Mouse (Mus musculus) midbrain, embryonic 11.5 days (tissue): ENCODE data around the gene Emc3. TPM values are rescaled to one million over a fixed set of nuclear protein-coding genes. Genes with fewer than 3 reads are reported as not detected.
A peak's percentile ranks its signal among the peaks of the same experiment; 100 is the strongest.

Experiments used
- ATAC-seq: fragments of 200-750 bp; cut with Nextera tagmentation; 2 replicates; pipeline ENCODE4 v1.8.0; 2017; ENCODE audit warnings: moderate TSS enrichment, moderate library complexity; ENCODE audit not compliant: low FRiP score
- DNase-seq: peaks from one replicate; pipeline ENCODE4 v3.0.0; 2015; ENCODE audit warnings: low spot score; ENCODE audit errors: missing footprints
- H3K27ac ChIP-seq: fragments of 300-500 bp; sonication (generic); 2 replicates; pipeline ENCODE4 v1.5.1; 2014; ENCODE audit warnings: low read depth, low read length
- H3K27me3 ChIP-seq: fragments of 300-500 bp; sonication (generic); 2 replicates; pipeline ENCODE4 v1.6.1; 2014; ENCODE audit warnings: mild to moderate bottlenecking, low read length, moderate library complexity, mixed read lengths; ENCODE audit not compliant: control insufficient read depth, insufficient read depth
- H3K36me3 ChIP-seq: fragments of 300-500 bp; sonication (generic); 2 replicates; pipeline ENCODE4 v1.6.1; 2014; ENCODE audit warnings: mild to moderate bottlenecking, low read length, moderate library complexity, mixed read lengths; ENCODE audit not compliant: control insufficient read depth, insufficient read depth
- H3K4me1 ChIP-seq: fragments of 300-500 bp; sonication (generic); 2 replicates; pipeline ENCODE4 v1.6.1; 2014; ENCODE audit warnings: low read length; ENCODE audit not compliant: control insufficient read depth, insufficient read depth
- H3K4me2 ChIP-seq: fragments of 300-500 bp; sonication (generic); 2 replicates; pipeline ENCODE4 v1.6.1; 2014; ENCODE audit warnings: mild to moderate bottlenecking, moderate library complexity
- H3K4me3 ChIP-seq: fragments of 300-500 bp; sonication (generic); 2 replicates; pipeline ENCODE4 v1.5.1; 2014; ENCODE audit warnings: low read depth, low read length
- H3K9ac ChIP-seq: fragments of 300-500 bp; sonication (generic); 2 replicates; pipeline ENCODE4 v1.6.1; 2014; ENCODE audit warnings: low read length
- H3K9me3 ChIP-seq: fragments of 300-500 bp; sonication (generic); 2 replicates; pipeline ENCODE4 v1.6.1; 2016; ENCODE audit warnings: low read length; ENCODE audit not compliant: control insufficient read depth
- WGBS: fragments of 180-500 bp; shearing (Covaris S2); extraction: QIAGEN DNeasy Blood & Tissue Kit; methylation state at CpG from one replicate; pipeline ENCODE4 v1.1.7; 2014; 5-methylcytosine and 5-hydroxymethylcytosine counted together
- polyA plus RNA-seq: library from polyadenylated mRNA; unstranded; fragments of >200 nt; fragmentation: Nextera tagmentation; extraction: Ambion mirVana; gene quantifications from 2 replicates; pipeline ENCODE4 v1.2.1, GENCODE M21; 2014

The Emc3 gene
- polyA plus RNA-seq: 88.4 and 90.0 TPM in 2 replicates

DNA sequence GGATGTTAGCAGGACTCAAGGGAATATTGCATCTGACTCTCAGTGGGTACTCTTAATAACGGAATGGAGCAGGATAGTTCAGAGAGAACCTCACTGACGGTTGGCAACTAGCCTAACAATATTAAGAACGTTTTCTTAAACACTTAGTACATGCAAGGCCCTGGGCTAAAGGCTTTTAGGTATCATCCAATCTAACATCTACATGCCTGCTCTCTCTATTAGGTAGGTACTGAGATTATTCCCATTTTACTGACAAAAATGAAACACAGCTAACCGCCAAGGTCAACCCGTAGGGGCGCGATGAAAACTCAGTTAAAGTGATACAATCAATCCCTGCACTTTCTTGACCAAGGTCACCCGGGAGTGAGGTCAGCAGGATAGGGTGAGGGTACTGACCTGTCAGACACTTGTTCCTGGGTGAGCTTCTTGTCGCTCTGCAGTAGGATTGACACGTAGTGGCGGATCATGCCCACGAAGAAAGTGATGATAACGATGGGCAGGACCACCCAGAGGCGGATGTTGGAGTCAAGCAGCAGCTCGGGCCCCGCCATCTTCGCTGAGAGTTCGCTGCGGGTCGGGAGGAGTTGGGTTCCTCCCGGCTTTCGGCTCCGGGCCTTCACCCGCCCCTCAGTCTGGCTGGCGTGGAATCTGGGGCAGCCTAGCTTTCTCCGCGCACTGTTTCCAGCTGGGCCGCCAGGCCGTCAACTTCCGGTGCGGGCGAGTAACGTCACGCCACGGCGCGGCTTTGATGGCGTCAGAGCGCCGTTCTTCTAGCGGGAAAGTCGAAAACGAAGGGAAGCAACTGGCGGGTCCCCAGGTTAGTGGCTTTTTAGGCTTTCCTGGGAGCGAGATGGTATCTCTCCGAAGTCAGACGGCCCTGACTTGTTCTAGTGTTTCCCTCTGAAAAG, at the start of gene Emc3, which contains the start of gene Fancd2:
Gene Emc3, minus strand, starts transcription at position 721 of the 908 bp plus-strand sequence.
Gene Fancd2, plus strand, starts transcription at position 751 of the 908 bp plus-strand sequence.
- Histone ChIP-seq H3K36me3 (no peaks in the 10 kb centered on the region), H3K9me3 (no peaks in the 10 kb centered on the region), H3K27me3 (no peaks in the 10 kb centered on the region), H3K9ac (peak within 1 kb of the TSS; percentile 85), H3K4me1 (peaks cover 7% of the 10 kb centered on the region), H3K4me3 (peak within 1 kb of the TSS; percentile 85), H3K27ac (peak within 1 kb of the TSS; percentile 67; the same call in 1 of the 2 replicates), H3K4me2 (peak within 1 kb of the TSS; percentile 53)
- ATAC-seq: peak; percentile 94
- under 1% methylated on average over 47 of the region's 47 CpGs for WGBS
- DNase-seq: peak; percentile 100

DNA sequence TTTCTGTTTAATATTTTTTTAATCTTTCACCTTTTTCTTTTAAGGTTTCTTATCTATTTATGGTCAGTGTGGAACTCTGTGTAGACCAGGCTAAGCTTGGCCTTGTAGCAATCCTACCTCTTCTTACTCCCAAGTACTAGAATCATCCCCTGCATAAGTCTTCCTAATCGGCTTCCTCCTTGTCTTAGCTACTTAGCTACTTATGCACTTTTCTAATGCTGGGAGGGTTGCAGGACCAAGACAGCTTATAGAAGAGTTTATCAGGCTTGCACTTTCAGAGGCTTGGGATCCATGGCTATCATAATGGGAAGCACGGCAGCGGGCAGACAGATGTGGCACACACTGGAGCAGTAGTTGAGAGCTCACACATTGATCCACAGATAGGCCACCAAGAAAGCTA, 47.9 kb upstream of the Emc3 start:
- Histone ChIP-seq H3K9me3 (no peaks in the 10 kb centered on the region), H3K27me3 (no peaks in the 10 kb centered on the region), H3K4me2 (no peak overlapping the region), H3K4me1 (no peaks in the 10 kb centered on the region), H3K4me3 (no peak overlapping the region), H3K27ac (no peak overlapping the region), H3K9ac (no peak overlapping the region), H3K36me3 (peaks cover 3% of the 10 kb centered on the region; the same call in 1 of the 2 replicates)
- DNase-seq (no peak), ATAC-seq (no peak)
- 91% methylated on average over 3 of the region's 3 CpGs for WGBS

DNA sequence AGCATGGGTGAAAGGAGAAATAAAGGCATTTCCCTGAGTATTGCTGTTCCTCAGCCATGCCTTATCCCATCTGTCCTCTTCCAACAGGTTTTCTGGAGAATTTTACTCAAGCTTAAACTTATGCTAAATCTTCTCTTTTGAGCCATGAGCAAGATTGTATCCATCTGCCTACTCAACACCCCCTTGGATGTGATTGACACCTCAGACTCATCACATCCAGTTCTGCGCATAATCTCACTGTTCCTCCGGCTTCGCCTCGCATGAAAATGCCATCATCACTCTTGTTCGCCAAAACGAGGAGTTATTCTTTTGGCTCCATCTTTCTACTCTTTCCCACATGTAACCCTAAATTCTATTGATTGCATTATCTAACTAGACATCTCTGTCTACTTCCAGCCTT, 44.6 kb upstream of the Emc3 start:
- H3K4me1 ChIP-seq: no peaks in the 10 kb centered on the region
- no peak for ATAC-seq
- H3K27ac ChIP-seq: no peak overlapping the region
- H3K27me3 ChIP-seq: no peaks in the 10 kb centered on the region
- no peak overlapping the region for H3K4me2 ChIP-seq
- H3K4me3 ChIP-seq: no peak overlapping the region
- H3K9me3 ChIP-seq: no peaks in the 10 kb centered on the region
- no peak for DNase-seq
- H3K36me3 ChIP-seq: peaks cover 8% of the 10 kb centered on the region
- WGBS: 96% methylated on average over 6 of the region's 6 CpGs
- no peak overlapping the region for H3K9ac ChIP-seq

DNA sequence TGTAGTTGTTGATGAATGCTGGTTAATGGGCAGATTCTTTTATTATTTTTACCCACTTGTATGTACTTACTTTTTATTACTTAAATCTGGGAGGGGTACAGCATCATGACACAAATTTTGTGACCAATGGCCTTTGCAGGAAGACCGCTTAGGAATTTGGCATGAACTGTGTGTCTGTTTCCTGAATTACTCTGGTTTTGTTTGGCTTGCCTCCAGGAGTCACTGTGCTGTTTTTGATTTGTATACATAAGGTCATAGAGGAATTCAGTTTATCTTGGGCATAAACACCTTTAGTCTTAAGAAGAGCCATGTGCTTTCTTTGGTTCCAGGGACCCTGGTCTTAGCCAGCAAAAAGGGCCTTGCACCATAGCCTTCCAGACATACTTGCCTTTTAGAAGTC, 33.1 kb upstream of the Emc3 start:
- no peak overlapping the region for H3K9ac ChIP-seq
- H3K9me3 ChIP-seq: no peaks in the 10 kb centered on the region
- no peak overlapping the region for H3K4me2 ChIP-seq
- H3K27ac ChIP-seq: no peak overlapping the region
- no peaks in the 10 kb centered on the region; the same call in 1 of the 2 replicates for H3K36me3 ChIP-seq
- DNase-seq (no peak), ATAC-seq (no peak)
- WGBS: 91% methylated on average over 1 of the region's 1 CpGs
- H3K4me1 ChIP-seq: no peaks in the 10 kb centered on the region
- H3K4me3 ChIP-seq: no peak overlapping the region
- no peaks in the 10 kb centered on the region for H3K27me3 ChIP-seq

DNA sequence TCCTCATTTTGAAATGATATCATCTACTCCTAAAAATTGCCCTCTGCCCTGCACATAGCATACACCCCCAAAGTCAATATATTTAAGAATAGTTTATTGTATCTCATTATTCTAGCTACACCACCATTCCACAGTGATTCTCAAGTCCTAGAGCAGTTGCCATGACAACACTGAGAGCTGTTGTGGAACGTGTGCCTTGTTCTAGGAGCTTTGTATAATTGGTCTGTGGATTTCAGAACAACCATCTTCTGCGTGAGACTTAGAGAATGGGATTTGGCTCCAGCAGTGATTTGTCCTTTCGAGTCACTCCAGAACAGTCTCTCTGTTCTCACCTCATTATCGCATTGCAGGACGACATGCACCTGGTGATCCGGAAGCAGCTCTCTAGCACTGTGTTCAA, 28.3 kb upstream of the Emc3 start:
- Histone ChIP-seq H3K36me3 (no peaks in the 10 kb centered on the region; the same call in 1 of the 2 replicates), H3K9ac (no peak overlapping the region), H3K27ac (no peak overlapping the region), H3K4me3 (no peak overlapping the region), H3K4me1 (no peaks in the 10 kb centered on the region), H3K4me2 (no peak overlapping the region), H3K27me3 (no peaks in the 10 kb centered on the region), H3K9me3 (no peaks in the 10 kb centered on the region)
- no peak for DNase-seq
- no peak for ATAC-seq
- WGBS: 71% methylated on average over 6 of the region's 6 CpGs

GRCm38 (mm10) chr6:113543906-113544481, 12.5 kb upstream of the Emc3 start:
- Histone ChIP-seq H3K9me3 (no peaks in the 10 kb centered on the region), H3K4me2 (no peak overlapping the region), H3K9ac (no peak overlapping the region), H3K4me1 (no peaks in the 10 kb centered on the region), H3K27me3 (no peaks in the 10 kb centered on the region), H3K36me3 (no peaks in the 10 kb centered on the region), H3K27ac (no peak overlapping the region), H3K4me3 (no peak overlapping the region)
- 87% methylated on average over 9 of the region's 12 CpGs for WGBS
- no peak for DNase-seq
- no peak for ATAC-seq

GRCm38 (mm10) chr6:113541610-113542009, 10.2 kb upstream of the Emc3 start:
- WGBS: 86% methylated on average over 6 of the region's 6 CpGs
- Histone ChIP-seq H3K36me3 (no peaks in the 10 kb centered on the region), H3K27me3 (no peaks in the 10 kb centered on the region), H3K4me3 (no peak overlapping the region), H3K9ac (no peak overlapping the region), H3K9me3 (no peaks in the 10 kb centered on the region), H3K27ac (no peak overlapping the region), H3K4me1 (no peaks in the 10 kb centered on the region), H3K4me2 (no peak overlapping the region)
- DNase-seq (no peak), ATAC-seq (no peak)

DNA sequence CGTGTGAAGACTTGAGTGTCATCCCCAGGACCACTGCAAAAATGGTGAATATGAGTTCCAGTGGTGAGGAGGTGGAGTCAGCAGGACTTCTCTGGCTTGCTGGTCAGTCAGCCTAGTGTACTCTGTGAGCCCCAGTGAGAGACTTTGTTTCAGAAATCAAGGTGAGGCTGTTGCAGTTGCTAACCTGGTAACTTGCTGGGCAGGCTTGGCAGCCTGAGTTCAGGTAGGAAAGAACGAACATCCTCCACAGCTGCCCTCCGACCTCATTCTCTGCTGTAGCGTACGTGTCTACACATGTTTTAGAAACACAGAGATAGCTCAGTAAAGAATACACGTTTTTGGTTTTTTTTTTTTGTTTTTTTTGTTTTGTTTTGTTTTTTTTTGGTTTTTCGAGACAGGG, 3.4 kb upstream of the Emc3 start:
- no peak overlapping the region for H3K27ac ChIP-seq
- H3K9me3 ChIP-seq: no peaks in the 10 kb centered on the region
- H3K4me3 ChIP-seq: no peak overlapping the region
- peaks cover 7% of the 10 kb centered on the region for H3K4me1 ChIP-seq
- no peaks in the 10 kb centered on the region for H3K27me3 ChIP-seq
- no peak for ATAC-seq
- WGBS: 88% methylated on average over 7 of the region's 7 CpGs
- H3K36me3 ChIP-seq: no peaks in the 10 kb centered on the region
- no peak for DNase-seq
- H3K9ac ChIP-seq: no peak overlapping the region
- no peak overlapping the region for H3K4me2 ChIP-seq

DNA sequence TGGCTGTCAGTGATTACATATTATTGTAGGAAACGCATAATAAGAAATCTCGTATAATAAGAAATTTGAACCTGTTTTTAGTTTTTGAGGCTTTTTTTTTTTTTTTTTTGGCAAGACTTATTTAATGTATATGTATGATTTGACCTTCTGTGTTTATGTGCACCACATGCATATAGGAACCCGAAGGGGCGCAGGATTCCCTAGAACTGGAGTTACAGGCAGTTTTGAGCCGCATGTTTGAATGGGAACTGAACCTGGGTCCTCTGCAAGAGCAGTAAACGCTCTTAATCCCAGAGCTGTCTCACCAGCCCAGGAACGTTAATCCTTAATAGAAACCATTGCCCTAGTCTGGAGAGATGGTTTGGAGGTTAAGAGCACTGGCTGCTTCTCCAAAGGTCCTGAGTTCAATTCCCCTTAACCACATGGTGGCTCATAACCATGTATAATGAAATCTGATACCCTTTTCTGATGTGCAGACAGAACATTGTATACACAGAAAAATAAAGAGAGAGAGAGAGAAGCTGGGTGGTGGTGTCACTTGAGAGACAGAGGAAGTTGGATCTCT, 470 bp upstream of the Emc3 start:
- Histone ChIP-seq H3K9me3 (no peaks in the 10 kb centered on the region), H3K9ac (peak overlapping the region; percentile 85), H3K4me3 (peak overlapping the region; percentile 85), H3K27me3 (no peaks in the 10 kb centered on the region), H3K27ac (no peak overlapping the region), H3K4me2 (peak overlapping the region; percentile 53), H3K4me1 (peaks cover 7% of the 10 kb centered on the region), H3K36me3 (no peaks in the 10 kb centered on the region)
- WGBS: 6% methylated on average over 7 of the region's 7 CpGs
- ATAC-seq: peak; percentile 22; the same call in 1 of the 2 replicates
- peak; percentile 83 for DNase-seq
